Mouse (Mus musculus) neural tube, embryonic 11.5 days (tissue): ENCODE results near the gene Sp7. TPM values are rescaled to one million over a fixed set of nuclear protein-coding genes. Genes with fewer than 3 reads are reported as not detected.

Source experiments
- ATAC-seq: fragments of 200-750 bp; cut with Nextera tagmentation; 2 replicates; pipeline ENCODE4 v1.8.0; 2017; ENCODE audit warnings: moderate number of reproducible peaks, mild to moderate bottlenecking, moderate TSS enrichment, moderate library complexity; ENCODE audit not compliant: insufficient read depth, low FRiP score, low TSS enrichment
- DNase-seq: peaks from one replicate; pipeline ENCODE4 v3.0.0-alpha.2; 2015; ENCODE audit warnings: low spot score
- H3K27ac ChIP-seq: fragments of 300-500 bp; sonication (generic); 2 replicates; pipeline ENCODE4 v1.5.1; 2014; ENCODE audit warnings: low read depth, mild to moderate bottlenecking, low read length
- H3K27me3 ChIP-seq: fragments of 300-500 bp; sonication (generic); 2 replicates; pipeline ENCODE4 v1.6.1; 2014; ENCODE audit warnings: mild to moderate bottlenecking, low read length, mixed read lengths; ENCODE audit not compliant: control insufficient read depth, insufficient read depth
- H3K36me3 ChIP-seq: fragments of 300-500 bp; sonication (generic); 2 replicates; pipeline ENCODE4 v1.6.1; 2014; ENCODE audit warnings: mild to moderate bottlenecking, low read length, moderate library complexity, mixed read lengths; ENCODE audit not compliant: control insufficient read depth, insufficient read depth
- H3K4me1 ChIP-seq: fragments of 300-500 bp; sonication (generic); 2 replicates; pipeline ENCODE4 v1.6.1; 2014; ENCODE audit warnings: low read length, mixed read lengths; ENCODE audit not compliant: control insufficient read depth, insufficient read depth
- H3K4me2 ChIP-seq: fragments of 300-500 bp; sonication (generic); 2 replicates; pipeline ENCODE4 v1.6.1; 2014; ENCODE audit warnings: low read depth, mild to moderate bottlenecking, moderate library complexity
- H3K4me3 ChIP-seq: fragments of 300-500 bp; sonication (generic); 2 replicates; pipeline ENCODE4 v1.5.1; 2014; ENCODE audit warnings: low read depth, low read length
- H3K9ac ChIP-seq: fragments of 300-500 bp; sonication (generic); 2 replicates; pipeline ENCODE4 v1.6.1; 2014; ENCODE audit warnings: mild to moderate bottlenecking, low read length
- H3K9me3 ChIP-seq: fragments of 300-500 bp; sonication (generic); 2 replicates; pipeline ENCODE4 v1.6.1; 2016; ENCODE audit warnings: low read length; ENCODE audit not compliant: control insufficient read depth
- WGBS: fragments of 180-500 bp; shearing (Covaris S2); extraction: QIAGEN DNeasy Blood & Tissue Kit; methylation state at CpG from one replicate; pipeline ENCODE4 v1.1.7; 2014; 5-methylcytosine and 5-hydroxymethylcytosine counted together
- polyA plus RNA-seq: library from polyadenylated mRNA; unstranded; fragments of >200 nt; fragmentation: Nextera tagmentation; extraction: Ambion mirVana; gene quantifications from 2 replicates; pipeline ENCODE4 v1.2.1, GENCODE M21; 2014

Gene Sp7
- polyA plus RNA-seq, 1 experiment from 2014 or later = 0.70 TPM

GRCm38 (mm10) chr15:102355871-102356441 lies 11.0 kb downstream of the Sp7 start:
- Histone ChIP-seq H3K36me3 (no peaks in the 10 kb centered on the region), H3K27ac (peak overlapping the region; percentile 81), H3K9me3 (no peaks in the 10 kb centered on the region), H3K9ac (peak overlapping the region; percentile 71), H3K4me1 (peaks cover 20% of the 10 kb centered on the region), H3K4me3 (peak overlapping the region; percentile 34), H3K4me2 (peak overlapping the region; percentile 72), H3K27me3 (peaks cover 11% of the 10 kb centered on the region)
- under 1% methylated on average over 37 of the region's 38 CpGs for WGBS
- ATAC-seq (peak; percentile 78), DNase-seq (peak; percentile 83)

GRCm38 (mm10) chr15:102355134-102355870 lies 11.7 kb downstream of the Sp7 start:
- Histone ChIP-seq H3K4me1 (peaks cover 20% of the 10 kb centered on the region), H3K27ac (peak overlapping the region; percentile 81), H3K4me3 (peak overlapping the region; percentile 34), H3K4me2 (peak overlapping the region; percentile 72), H3K27me3 (peaks cover 11% of the 10 kb centered on the region), H3K9me3 (no peaks in the 10 kb centered on the region), H3K36me3 (no peaks in the 10 kb centered on the region), H3K9ac (peak overlapping the region; percentile 71)
- ATAC-seq (peak; percentile 60), DNase-seq (peak; percentile 78)
- under 1% methylated on average over 44 of the region's 49 CpGs for WGBS

DNA sequence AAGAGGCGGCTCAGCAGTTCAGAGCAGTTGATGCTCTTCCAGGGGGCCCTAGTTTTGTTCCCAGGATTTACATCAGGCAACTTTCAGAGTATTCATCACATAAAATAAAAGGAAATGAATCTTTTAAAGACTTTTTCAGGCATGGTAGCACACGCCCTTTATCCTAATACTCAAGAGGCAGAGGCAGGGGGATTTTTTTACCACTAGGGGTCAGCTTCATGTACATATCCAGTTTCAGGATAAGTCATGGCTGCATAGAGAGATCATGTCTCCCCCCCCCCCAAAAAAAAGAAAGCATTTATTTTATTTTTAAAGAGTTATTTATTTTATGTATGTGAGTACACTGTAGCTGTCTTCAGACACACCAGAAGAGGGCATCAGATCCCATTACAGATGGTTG lies 13.0 kb downstream of the Sp7 start:
- H3K4me1 ChIP-seq = peaks cover 23% of the 10 kb centered on the region
- no peaks in the 10 kb centered on the region for H3K36me3 ChIP-seq
- peaks cover 11% of the 10 kb centered on the region for H3K27me3 ChIP-seq
- DNase-seq (no peak), ATAC-seq (no peak)
- H3K4me3 ChIP-seq = no peak overlapping the region
- no peak overlapping the region for H3K9ac ChIP-seq
- H3K4me2 ChIP-seq = no peak overlapping the region
- no peak overlapping the region for H3K27ac ChIP-seq
- no peaks in the 10 kb centered on the region for H3K9me3 ChIP-seq
- WGBS = 90% methylated on average over 2 of the region's 2 CpGs

GRCm38 (mm10) chr15:102352177-102352576 lies 14.8 kb downstream of the Sp7 start:
- peaks cover 13% of the 10 kb centered on the region for H3K4me1 ChIP-seq
- no peak overlapping the region for H3K4me3 ChIP-seq
- 65% methylated on average over 2 of the region's 2 CpGs for WGBS
- no peaks in the 10 kb centered on the region for H3K27me3 ChIP-seq
- no peak for DNase-seq
- ATAC-seq = no peak
- H3K4me2 ChIP-seq = no peak overlapping the region
- no peaks in the 10 kb centered on the region for H3K9me3 ChIP-seq
- no peak overlapping the region for H3K9ac ChIP-seq
- no peaks in the 10 kb centered on the region for H3K36me3 ChIP-seq
- H3K27ac ChIP-seq = no peak overlapping the region

DNA sequence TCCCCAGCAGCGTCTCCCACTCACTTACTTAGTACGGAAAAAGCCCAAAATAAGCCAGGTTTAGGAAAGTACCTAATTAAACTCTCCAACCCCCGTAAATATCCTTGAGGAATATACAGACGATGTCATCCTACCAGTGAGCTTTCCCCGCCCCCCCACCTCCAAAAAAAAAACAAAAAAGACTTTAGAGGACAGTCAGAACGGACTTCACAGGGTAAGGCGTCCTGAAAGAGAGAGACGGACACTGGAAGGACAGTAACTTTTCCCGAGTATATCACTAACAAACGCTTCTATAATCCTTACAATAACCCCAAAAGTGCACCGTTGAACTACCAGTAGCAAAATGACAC lies 16.1 kb downstream of the Sp7 start:
- H3K9me3 ChIP-seq = no peaks in the 10 kb centered on the region
- H3K27me3 ChIP-seq = no peaks in the 10 kb centered on the region
- no peak for DNase-seq
- no peak overlapping the region for H3K27ac ChIP-seq
- peaks cover 8% of the 10 kb centered on the region for H3K4me1 ChIP-seq
- peak overlapping the region; percentile 49 for H3K4me2 ChIP-seq
- ATAC-seq = no peak; the same call in 1 of the 2 replicates
- H3K4me3 ChIP-seq = peak overlapping the region; percentile 80
- H3K36me3 ChIP-seq = peaks cover 2% of the 10 kb centered on the region; the same call in 1 of the 2 replicates
- WGBS = 11% methylated on average over 11 of the region's 11 CpGs
- H3K9ac ChIP-seq = peak overlapping the region; percentile 85; the same call in 1 of the 2 replicates

GRCm38 (mm10) chr15:102350138-102350941 lies 16.6 kb downstream of the Sp7 start, which contains the start of gene Aaas:
Gene Aaas, minus strand, starts transcription at chr15:102350771.
- H3K36me3 ChIP-seq = peaks cover 4% of the 10 kb centered on the region; the same call in 1 of the 2 replicates
- H3K9ac ChIP-seq = peak within 1 kb of the TSS; percentile 85
- under 1% methylated on average over 56 of the region's 56 CpGs for WGBS
- peaks cover 8% of the 10 kb centered on the region for H3K4me1 ChIP-seq
- H3K27me3 ChIP-seq = no peaks in the 10 kb centered on the region
- H3K27ac ChIP-seq = peak within 1 kb of the TSS; percentile 44; the same call in 1 of the 2 replicates
- H3K9me3 ChIP-seq = no peaks in the 10 kb centered on the region
- ATAC-seq (peak; percentile 79), DNase-seq (peak; percentile 98)
- peak within 1 kb of the TSS; percentile 80 for H3K4me3 ChIP-seq
- H3K4me2 ChIP-seq = peak within 1 kb of the TSS; percentile 83

- 65% methylated on average over 4 of the region's 4 CpGs for WGBS
- H3K9ac ChIP-seq = no peak overlapping the region; the same call in 1 of the 2 replicates
- ATAC-seq (no peak), DNase-seq (no peak)
- H3K36me3 ChIP-seq = peaks cover 4% of the 10 kb centered on the region; the same call in 1 of the 2 replicates
- no peak overlapping the region for H3K27ac ChIP-seq
- H3K4me2 ChIP-seq = no peak overlapping the region
- H3K27me3 ChIP-seq = no peaks in the 10 kb centered on the region
- no peak overlapping the region for H3K4me3 ChIP-seq
- H3K9me3 ChIP-seq = no peaks in the 10 kb centered on the region
- peaks cover 4% of the 10 kb centered on the region for H3K4me1 ChIP-seq
These were observed 20.5 kb downstream of the Sp7 start for GRCm38 (mm10) chr15:102346444-102346843.

GRCm38 (mm10) chr15:102344490-102344889 lies 22.5 kb downstream of the Sp7 start:
- ATAC-seq (no peak), DNase-seq (no peak)
- Histone ChIP-seq H3K27ac (no peak overlapping the region), H3K4me3 (no peak overlapping the region), H3K9ac (no peak overlapping the region), H3K4me1 (no peaks in the 10 kb centered on the region), H3K9me3 (no peaks in the 10 kb centered on the region), H3K36me3 (peaks cover 4% of the 10 kb centered on the region; the same call in 1 of the 2 replicates), H3K4me2 (no peak overlapping the region), H3K27me3 (no peaks in the 10 kb centered on the region)
- WGBS = 94% methylated on average over 3 of the region's 3 CpGs
